Mouse (Mus musculus): ENCODE results near the gene Crybb3.

DNA sequence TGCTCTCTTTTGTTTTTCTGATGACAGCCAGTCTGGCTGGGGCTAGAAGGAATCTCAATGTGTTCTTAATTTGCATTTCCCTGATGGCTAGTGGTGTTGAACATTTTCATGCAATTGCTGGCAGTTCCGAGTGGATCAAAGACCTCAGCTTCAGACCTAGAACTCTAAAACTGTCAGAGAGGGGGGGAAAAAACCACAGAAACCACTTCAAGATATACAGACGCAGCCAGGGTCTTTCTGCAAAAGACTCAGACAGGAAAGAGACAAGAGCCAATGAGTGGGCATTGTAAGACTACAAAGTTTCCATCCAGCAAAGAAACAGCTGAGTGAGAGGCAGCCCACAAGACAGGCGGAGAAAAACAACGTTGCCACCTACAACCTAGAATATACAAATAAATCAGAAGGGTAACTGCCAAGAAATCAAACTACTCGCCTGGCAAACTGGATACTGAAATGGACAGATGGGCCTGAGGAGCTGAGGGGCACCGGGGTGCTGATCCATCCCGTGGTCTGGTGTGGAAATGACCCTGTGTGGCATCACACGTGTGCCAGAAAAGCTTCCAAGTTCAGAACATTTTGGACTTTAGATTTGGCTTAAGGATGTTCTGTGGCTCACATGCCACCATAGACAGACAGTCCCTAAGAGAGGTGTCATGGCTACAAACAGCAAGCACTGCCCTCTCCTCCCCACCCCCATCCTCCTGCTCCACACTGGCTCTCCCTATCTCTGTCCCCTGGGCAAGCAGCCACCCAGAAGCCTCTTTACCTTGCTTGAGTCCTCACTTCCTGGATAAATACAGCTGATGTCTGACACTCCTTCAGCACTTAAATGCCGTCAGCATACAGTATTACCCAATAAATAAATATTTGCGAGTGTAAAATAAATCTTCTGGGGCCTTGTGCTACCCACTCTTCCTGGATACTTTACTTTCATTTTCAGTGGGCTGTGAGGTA, 46.0 kb downstream of the Crybb3 start:
- TF ChIP-seq SIN3A (IDR thresholded peaks at IDR 0.05; ENCODE audit: low read length) (no peak), TCF12 (IDR thresholded peaks at IDR 0.05; ENCODE audit: low read depth, low read length) (no peak), MYC (IDR thresholded peaks at IDR 0.05; ENCODE audit: low read depth, low read length) (no peak), ZNF384 (IDR thresholded peaks at IDR 0.05; ENCODE audit: low read depth, low read length) (no peak), POLR2A (IDR thresholded peaks at IDR 0.05; ENCODE audit: low read depth, low read length) (no peak), USF1 (IDR thresholded peaks at IDR 0.05; ENCODE audit: low read depth, low read length) (no peak), CTCF (conservative IDR thresholded peaks at IDR 0.05 in 1 of 2, IDR thresholded peaks at IDR 0.05 in 1 of 2; ENCODE audit: low read depth in 2 of 2, low read length in 2 of 2) (no peak), EP300 (IDR thresholded peaks at IDR 0.05; ENCODE audit: low read length) (no peak), E2F4 (IDR thresholded peaks at IDR 0.05; ENCODE audit: insufficient replicate concordance, low read depth, low read length) (no peak), POLR2AphosphoS2 (IDR thresholded peaks at IDR 0.05; ENCODE audit: low read depth, low read length) (no peak), MAX (IDR thresholded peaks at IDR 0.05; ENCODE audit: low read length) (no peak)
